ENCODE assay signal across 16 mouse cellular contexts in genomic region chr2:28606601-28607340, GRCm38 (mm10). TPM values are rescaled to one million over a fixed set of nuclear protein-coding genes. Genes with fewer than 3 reads are reported as not detected.
A peak's percentile ranks its signal among the peaks of the same experiment; 100 is the strongest.
DNase-seq lines count a peak whose midpoint lies in the region; ATAC-seq and TF ChIP-seq lines count a peak whose summit lies in the region.
"Had no signal": no experiment of that assay in that cellular context is flagged by ENCODE, and none has a peak within 500 bp of the region (broad histone marks: within the 10 kb centered on the region; RNA-seq: fewer than 3 reads in every experiment).

No protein-coding gene starts in this region.

- no peak overlapping the region for H3K27ac ChIP-seq in forebrain, postnatal 0 days (ENCODE audit: low read depth, low read length)
- no peak overlapping the region for H3K27ac ChIP-seq in forebrain, embryonic 11.5 days (ENCODE audit: low read depth, low read length)
- H3K27ac ChIP-seq in midbrain, embryonic 14.5 days (replicated peaks; ENCODE audit: low read depth, low read length): no peak overlapping the region
- no peak overlapping the region for H3K27ac ChIP-seq in midbrain, embryonic 13.5 days
- H3K27ac ChIP-seq in intestine, embryonic 15.5 days: no peak overlapping the region
- H3K27ac ChIP-seq: forebrain, embryonic 13.5 days had no signal

- H3K4me1 ChIP-seq in forebrain, postnatal 0 days (ENCODE audit: insufficient read depth): no peaks in the 10 kb centered on the region
- no peaks in the 10 kb centered on the region for H3K4me1 ChIP-seq in forebrain, embryonic 11.5 days (replicated peaks; ENCODE audit: control insufficient read depth, insufficient read depth, low read length)
- no peaks in the 10 kb centered on the region for H3K4me1 ChIP-seq in midbrain, embryonic 14.5 days (ENCODE audit: control insufficient read depth, insufficient read depth, low read length)
- H3K4me1 ChIP-seq in midbrain, embryonic 13.5 days (replicated peaks): no peaks in the 10 kb centered on the region; the same call in 1 of the 2 replicates
- peaks cover 4% of the 10 kb centered on the region; the same call in 1 of the 2 replicates for H3K4me1 ChIP-seq in intestine, embryonic 15.5 days (replicated peaks)
- H3K4me1 ChIP-seq: forebrain, embryonic 13.5 days had no signal

- no peak overlapping the region for H3K9ac ChIP-seq in forebrain, postnatal 0 days
- no peak overlapping the region for H3K9ac ChIP-seq in forebrain, embryonic 11.5 days (ENCODE audit: low read length)
- H3K9ac ChIP-seq in midbrain, embryonic 14.5 days (replicated peaks; ENCODE audit: low read length): no peak overlapping the region
- H3K9ac ChIP-seq in midbrain, embryonic 13.5 days (replicated peaks): no peak overlapping the region
- H3K9ac ChIP-seq in intestine, embryonic 15.5 days: no peak overlapping the region
- H3K9ac ChIP-seq: forebrain, embryonic 13.5 days had no signal

- H3K9me3 ChIP-seq in forebrain, postnatal 0 days (ENCODE audit: low read length): no peaks in the 10 kb centered on the region
- H3K9me3 ChIP-seq in forebrain, embryonic 11.5 days (ENCODE audit: control insufficient read depth, low read length): no peaks in the 10 kb centered on the region
- H3K9me3 ChIP-seq in midbrain, embryonic 14.5 days (ENCODE audit: control insufficient read depth, low read length): no peaks in the 10 kb centered on the region
- H3K9me3 ChIP-seq in midbrain, embryonic 13.5 days: no peaks in the 10 kb centered on the region
- H3K9me3 ChIP-seq in intestine, embryonic 15.5 days: no peaks in the 10 kb centered on the region
- H3K9me3 ChIP-seq: forebrain, embryonic 13.5 days had no signal

- peak; percentile 17 for DNase-seq in forebrain, postnatal 0 days
- no peak for DNase-seq in forebrain, embryonic 11.5 days (ENCODE audit: low spot score)
- peak; percentile 46 for DNase-seq in midbrain, embryonic 14.5 days
- DNase-seq in adrenal gland, adult (ENCODE audit: inconsistent age in 2 of 2, low spot score in 1 of 2): no peak
- no peak for DNase-seq in spleen, postnatal 14 days (ENCODE audit: low spot score in 2 of 2)
- no peak for DNase-seq in MN1 (ENCODE audit: low spot score)
- DNase-seq: adrenal gland, postnatal 10 days; cerebellum, adult 9-10 months; lung, adult 18-20 months had no signal

- 65% methylated on average over 8 of the region's 8 CpGs for WGBS in forebrain, postnatal 0 days
- 64% methylated on average over 8 of the region's 8 CpGs for WGBS in forebrain, embryonic 11.5 days
- 67% methylated on average over 8 of the region's 8 CpGs for WGBS in midbrain, embryonic 14.5 days
- WGBS in midbrain, embryonic 13.5 days: 69% methylated on average over 8 of the region's 8 CpGs
- 62% methylated on average over 8 of the region's 8 CpGs for WGBS in intestine, embryonic 15.5 days

- H3K27me3 ChIP-seq in forebrain, postnatal 0 days (ENCODE audit: insufficient read depth, low read length): no peaks in the 10 kb centered on the region
- no peaks in the 10 kb centered on the region for H3K27me3 ChIP-seq in forebrain, embryonic 11.5 days (ENCODE audit: control insufficient read depth, insufficient read depth, low read length)
- no peaks in the 10 kb centered on the region for H3K27me3 ChIP-seq in midbrain, embryonic 14.5 days (ENCODE audit: control insufficient read depth, insufficient read depth, low read length)
- no peaks in the 10 kb centered on the region for H3K27me3 ChIP-seq in midbrain, embryonic 13.5 days
- H3K27me3 ChIP-seq in intestine, embryonic 15.5 days (replicated peaks): no peaks in the 10 kb centered on the region
- H3K27me3 ChIP-seq: forebrain, embryonic 13.5 days had no signal

- peak; percentile 38; the same call in 1 of the 2 replicates for ATAC-seq in forebrain, postnatal 0 days
- ATAC-seq in forebrain, embryonic 11.5 days (replicated peaks; ENCODE audit: low FRiP score): no peak
- no peak for ATAC-seq in midbrain, embryonic 14.5 days (ENCODE audit: low FRiP score, low TSS enrichment)
- no peak for ATAC-seq in midbrain, embryonic 13.5 days
- peak; percentile 34; the same call in 1 of the 2 replicates for ATAC-seq in intestine, embryonic 15.5 days
- ATAC-seq: forebrain, embryonic 13.5 days; inflammation-experienced regulatory T-cells, adult 6 months; midbrain, embryonic 16.5 days had no signal

- no peak overlapping the region for H3K4me2 ChIP-seq in forebrain, postnatal 0 days (ENCODE audit: low read depth)
- H3K4me2 ChIP-seq in forebrain, embryonic 11.5 days (ENCODE audit: low read depth, low read length, severe bottlenecking): no peak overlapping the region
- no peak overlapping the region for H3K4me2 ChIP-seq in midbrain, embryonic 14.5 days (ENCODE audit: low read length)
- no peak overlapping the region for H3K4me2 ChIP-seq in midbrain, embryonic 13.5 days (replicated peaks)
- no peak overlapping the region for H3K4me2 ChIP-seq in intestine, embryonic 15.5 days (replicated peaks)
- H3K4me2 ChIP-seq: forebrain, embryonic 13.5 days had no signal

- H3K4me3 ChIP-seq in forebrain, postnatal 0 days (ENCODE audit: low read depth, low read length): no peak overlapping the region
- H3K4me3 ChIP-seq in forebrain, embryonic 11.5 days (ENCODE audit: low read depth, low read length): no peak overlapping the region
- H3K4me3 ChIP-seq in midbrain, embryonic 14.5 days (replicated peaks; ENCODE audit: low read depth, low read length): no peak overlapping the region
- H3K4me3 ChIP-seq in midbrain, embryonic 13.5 days (replicated peaks): no peak overlapping the region
- H3K4me3 ChIP-seq in intestine, embryonic 15.5 days (replicated peaks): no peak overlapping the region
- H3K4me3 ChIP-seq: forebrain, embryonic 13.5 days had no signal

- no peaks in the 10 kb centered on the region; the same call in 1 of the 2 replicates for H3K36me3 ChIP-seq in forebrain, postnatal 0 days (ENCODE audit: insufficient read depth)
- H3K36me3 ChIP-seq in forebrain, embryonic 11.5 days (ENCODE audit: control insufficient read depth, insufficient read depth, low read length): no peaks in the 10 kb centered on the region
- H3K36me3 ChIP-seq in midbrain, embryonic 14.5 days (ENCODE audit: control insufficient read depth, insufficient read depth, low read length): no peaks in the 10 kb centered on the region
- H3K36me3 ChIP-seq in midbrain, embryonic 13.5 days: no peaks in the 10 kb centered on the region
- no peaks in the 10 kb centered on the region for H3K36me3 ChIP-seq in intestine, embryonic 15.5 days

- TF ChIP-seq CTCF in forebrain, postnatal 0 days (IDR thresholded peaks at IDR 0.05; ENCODE audit: low read depth): peak; percentile 47; the same call in 1 of the 2 replicates

RNA-seq across cellular contexts. Expression of gene Gfi1b, which starts 15.0 kb away (rescaled TPM):
- not detected in 2 replicates for total RNA-seq in forebrain, postnatal 0 days (2014; rRNA removed)
- polyA plus RNA-seq in forebrain, postnatal 0 days (2015; fragmentation: Nextera tagmentation; extraction: Ambion mirVana): not detected in 2 replicates
- polyA plus RNA-seq in forebrain, embryonic 11.5 days (2014; fragmentation: Nextera tagmentation; extraction: Ambion mirVana): 3.4 and 3.5 TPM in 2 replicates
- polyA plus RNA-seq in midbrain, embryonic 14.5 days (2014; fragmentation: Nextera tagmentation; extraction: Ambion mirVana): 0.12 TPM in 1 of 2 replicates, not detected in the other
- 0.43 and 0.67 TPM in 2 replicates for polyA plus RNA-seq in midbrain, embryonic 13.5 days (2015; fragmentation: Nextera tagmentation; extraction: Ambion mirVana)
- 1.1 and 1.5 TPM in 2 replicates for polyA plus RNA-seq in intestine, embryonic 15.5 days (2015; fragmentation: Nextera tagmentation; extraction: Ambion mirVana)
- total RNA-seq: layer of hippocampus, postnatal 14 days had no signal
- polyA plus RNA-seq: inflammation-experienced regulatory T-cells, adult 6 months; midbrain, embryonic 16.5 days had no signal

RNA-seq across cellular contexts. Expression of gene Gtf3c5, which starts 23.2 kb away (rescaled TPM):
- total RNA-seq in forebrain, postnatal 0 days (2014; rRNA removed): 26.9 and 33.3 TPM in 2 replicates
- polyA plus RNA-seq in forebrain, postnatal 0 days (2015; fragmentation: Nextera tagmentation; extraction: Ambion mirVana): 20.0 and 32.7 TPM in 2 replicates
- 41.6 and 42.3 TPM in 2 replicates for polyA plus RNA-seq in forebrain, embryonic 11.5 days (2014; fragmentation: Nextera tagmentation; extraction: Ambion mirVana)
- polyA plus RNA-seq in midbrain, embryonic 14.5 days (2014; fragmentation: Nextera tagmentation; extraction: Ambion mirVana): 30.5 and 31.0 TPM in 2 replicates
- 51.0 and 51.6 TPM in 2 replicates for polyA plus RNA-seq in midbrain, embryonic 13.5 days (2015; fragmentation: Nextera tagmentation; extraction: Ambion mirVana)
- 31.8 and 33.8 TPM in 2 replicates for polyA plus RNA-seq in intestine, embryonic 15.5 days (2015; fragmentation: Nextera tagmentation; extraction: Ambion mirVana)

RNA-seq across cellular contexts. Expression of gene Tsc1, which starts 34.3 kb away (rescaled TPM):
- 35.4 and 43.4 TPM in 2 replicates for total RNA-seq in forebrain, postnatal 0 days (2014; rRNA removed)
- 7.7 and 16.8 TPM in 2 replicates for polyA plus RNA-seq in forebrain, postnatal 0 days (2015; fragmentation: Nextera tagmentation; extraction: Ambion mirVana)
- 27.4 and 32.4 TPM in 2 replicates for polyA plus RNA-seq in forebrain, embryonic 11.5 days (2014; fragmentation: Nextera tagmentation; extraction: Ambion mirVana)
- polyA plus RNA-seq in midbrain, embryonic 14.5 days (2014; fragmentation: Nextera tagmentation; extraction: Ambion mirVana): 23.0 and 32.9 TPM in 2 replicates
- 37.1 and 38.4 TPM in 2 replicates for polyA plus RNA-seq in midbrain, embryonic 13.5 days (2015; fragmentation: Nextera tagmentation; extraction: Ambion mirVana)
- polyA plus RNA-seq in intestine, embryonic 15.5 days (2015; fragmentation: Nextera tagmentation; extraction: Ambion mirVana): 16.2 and 16.6 TPM in 2 replicates

RNA-seq across cellular contexts. Expression of gene Cel, which starts 43.6 kb away (rescaled TPM):
- not detected in 2 replicates for total RNA-seq in forebrain, postnatal 0 days (2014; rRNA removed)
- not detected in 2 replicates for polyA plus RNA-seq in forebrain, postnatal 0 days (2015; fragmentation: Nextera tagmentation; extraction: Ambion mirVana)
- polyA plus RNA-seq in forebrain, embryonic 11.5 days (2014; fragmentation: Nextera tagmentation; extraction: Ambion mirVana): not detected in 2 replicates
- polyA plus RNA-seq in midbrain, embryonic 14.5 days (2014; fragmentation: Nextera tagmentation; extraction: Ambion mirVana): not detected in 2 replicates
- polyA plus RNA-seq in midbrain, embryonic 13.5 days (2015; fragmentation: Nextera tagmentation; extraction: Ambion mirVana): 0.07 and 0.13 TPM in 2 replicates
- polyA plus RNA-seq in intestine, embryonic 15.5 days (2015; fragmentation: Nextera tagmentation; extraction: Ambion mirVana): 159 and 428 TPM in 2 replicates
- total RNA-seq: granulocyte monocyte progenitor cell, adult 5-6 weeks; layer of hippocampus, postnatal 14 days had no signal
- polyA plus RNA-seq: forebrain, embryonic 13.5 days; inflammation-experienced regulatory T-cells, adult 6 months; midbrain, embryonic 16.5 days had no signal

Comparison
In these comparisons a context has a peak if more than half of its experiments do, and no peak if none do; other contexts are left out.
1. ATAC-seq: peak in forebrain, postnatal 0 days (single experiment) and intestine, embryonic 15.5 days (single experiment); none in forebrain, embryonic 11.5 days (single experiment), midbrain, embryonic 14.5 days (single experiment) and midbrain, embryonic 13.5 days (single experiment).
2. DNase-seq: peak in forebrain, postnatal 0 days (single experiment) and midbrain, embryonic 14.5 days (single experiment); none in forebrain, embryonic 11.5 days (single experiment), adrenal gland, adult (0 of 2), spleen, postnatal 14 days (0 of 2) and MN1 (single experiment).